Mouse (Mus musculus) limb, embryonic 10.5 days (tissue): ENCODE data around the gene Nt5dc3. TPM values are rescaled to one million over a fixed set of nuclear protein-coding genes. Genes with fewer than 3 reads are reported as not detected.

ENCODE experiments used
- DNase-seq: peaks from one replicate; pipeline ENCODE4 v3.0.0-alpha.2; 2017; ENCODE audit warnings: low spot score
- H3K27ac ChIP-seq: fragments of 300-500 bp; sonication (generic); 2 replicates; pipeline ENCODE4 v1.5.1; 2016; ENCODE audit warnings: mild to moderate bottlenecking
- H3K27me3 ChIP-seq: fragments of 300-500 bp; sonication (generic); 2 replicates; pipeline ENCODE4 v1.6.1; 2016; ENCODE audit warnings: low read depth, mild to moderate bottlenecking; ENCODE audit not compliant: poor library complexity, severe bottlenecking
- H3K36me3 ChIP-seq: fragments of 300-500 bp; sonication (generic); 2 replicates; pipeline ENCODE4 v1.6.1; 2016; ENCODE audit warnings: mild to moderate bottlenecking, moderate library complexity
- H3K4me1 ChIP-seq: fragments of 300-500 bp; sonication (generic); 2 replicates; pipeline ENCODE4 v1.6.1; 2016
- H3K4me3 ChIP-seq: fragments of 300-500 bp; sonication (generic); 2 replicates; pipeline ENCODE4 v1.5.1; 2016; ENCODE audit warnings: mild to moderate bottlenecking, moderate library complexity
- H3K9me3 ChIP-seq: fragments of 300-500 bp; sonication (generic); replicated peaks from 2 replicates; pipeline ENCODE4 v1.6.1; 2016; ENCODE audit warnings: mild to moderate bottlenecking
- WGBS: fragments of 180-500 bp; shearing (Covaris S2); methylation state at CpG from one replicate; pipeline ENCODE4 v1.1.7; 2016; 5-methylcytosine and 5-hydroxymethylcytosine counted together
- polyA plus RNA-seq: library from polyadenylated mRNA; unstranded; fragments of >200 nt; fragmentation: Nextera tagmentation; extraction: Ambion mirVana; gene quantifications from 2 replicates; pipeline ENCODE4 v1.2.1, GENCODE M21; 2016

Nt5dc3 gene
- polyA plus RNA-seq: 0.53 and 0.55 TPM in 2 replicates

DNA sequence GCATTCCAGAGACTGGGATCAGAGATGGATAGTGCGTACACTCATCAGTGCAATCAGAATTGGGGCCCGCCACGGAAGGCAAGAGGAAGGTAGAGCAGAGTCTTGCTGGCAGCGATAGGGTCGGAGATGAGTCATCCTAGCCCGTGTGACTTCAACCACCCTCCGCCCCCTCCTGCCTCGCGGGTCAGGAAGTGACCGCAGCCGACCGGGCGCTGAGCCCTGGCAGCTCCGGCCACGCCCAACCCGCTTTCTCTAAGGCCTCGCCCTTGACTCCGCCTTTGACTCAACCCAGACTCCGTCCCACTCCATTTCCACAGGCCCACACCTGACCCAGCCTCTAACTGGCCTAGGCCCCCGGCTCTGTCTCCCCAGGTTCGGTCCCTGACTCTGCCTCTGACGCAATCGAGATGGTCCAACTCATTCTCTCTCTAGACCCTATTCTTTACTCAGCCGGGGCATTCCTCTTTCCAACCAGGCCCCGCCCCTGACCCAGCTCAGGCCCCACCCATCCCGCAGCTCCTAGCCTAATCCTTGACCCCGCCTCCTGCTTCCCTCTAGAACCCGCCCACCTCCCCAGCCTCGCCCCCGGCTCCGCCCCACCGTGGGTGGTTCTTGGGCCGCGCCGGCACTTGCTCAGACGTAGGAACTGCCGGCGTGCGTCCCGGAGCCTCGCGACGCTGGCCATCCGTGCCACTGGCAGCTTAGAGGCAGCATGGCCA lies at the start of gene Nt5dc3:
Gene Nt5dc3, plus strand, starts transcription at position 608 of the 719 bp plus-strand sequence.
- H3K27me3 ChIP-seq: peaks cover 22% of the 10 kb centered on the region
- peak; percentile 95 for DNase-seq
- no peaks in the 10 kb centered on the region for H3K9me3 ChIP-seq
- H3K4me1 ChIP-seq: peaks cover 48% of the 10 kb centered on the region
- H3K36me3 ChIP-seq: no peaks in the 10 kb centered on the region
- peak within 1 kb of the TSS; percentile 84 for H3K27ac ChIP-seq
- WGBS: under 1% methylated on average over 44 of the region's 44 CpGs
- H3K4me3 ChIP-seq: peak within 1 kb of the TSS; percentile 76

GRCm38 (mm10) chr10:86730823-86731499 lies 47.8 kb upstream of the Nt5dc3 start:
- Histone ChIP-seq H3K4me3 (peak overlapping the region; percentile 55), H3K9me3 (no peaks in the 10 kb centered on the region), H3K27ac (peak overlapping the region; percentile 77), H3K36me3 (no peaks in the 10 kb centered on the region), H3K4me1 (peaks cover 23% of the 10 kb centered on the region), H3K27me3 (0 out of 2 replicates have a peak, but pooled peaks cover 3% of the 10 kb centered on the region)
- WGBS: 10% methylated on average over 22 of the region's 22 CpGs
- DNase-seq: peak; percentile 89

- Histone ChIP-seq H3K9me3 (no peaks in the 10 kb centered on the region), H3K27ac (no peak overlapping the region), H3K27me3 (0 out of 2 replicates have a peak, but pooled peaks cover 3% of the 10 kb centered on the region), H3K4me1 (peaks cover 23% of the 10 kb centered on the region), H3K4me3 (no peak overlapping the region; the same call in 1 of the 2 replicates), H3K36me3 (no peaks in the 10 kb centered on the region)
- DNase-seq: no peak
- WGBS: 78% methylated on average over 2 of the region's 2 CpGs
Observed at GRCm38 (mm10) chr10:86731500-86731863, 47.3 kb upstream of the Nt5dc3 start.

GRCm38 (mm10) chr10:86735036-86735435 lies 43.8 kb upstream of the Nt5dc3 start:
- no peak overlapping the region for H3K27ac ChIP-seq
- H3K27me3 ChIP-seq: 0 out of 2 replicates have a peak, but pooled peaks cover 3% of the 10 kb centered on the region
- WGBS: 85% methylated on average over 4 of the region's 4 CpGs
- DNase-seq: no peak
- no peak overlapping the region for H3K4me3 ChIP-seq
- peaks cover 6% of the 10 kb centered on the region; the same call in 1 of the 2 replicates for H3K4me1 ChIP-seq
- H3K36me3 ChIP-seq: no peaks in the 10 kb centered on the region
- H3K9me3 ChIP-seq: no peaks in the 10 kb centered on the region

DNA sequence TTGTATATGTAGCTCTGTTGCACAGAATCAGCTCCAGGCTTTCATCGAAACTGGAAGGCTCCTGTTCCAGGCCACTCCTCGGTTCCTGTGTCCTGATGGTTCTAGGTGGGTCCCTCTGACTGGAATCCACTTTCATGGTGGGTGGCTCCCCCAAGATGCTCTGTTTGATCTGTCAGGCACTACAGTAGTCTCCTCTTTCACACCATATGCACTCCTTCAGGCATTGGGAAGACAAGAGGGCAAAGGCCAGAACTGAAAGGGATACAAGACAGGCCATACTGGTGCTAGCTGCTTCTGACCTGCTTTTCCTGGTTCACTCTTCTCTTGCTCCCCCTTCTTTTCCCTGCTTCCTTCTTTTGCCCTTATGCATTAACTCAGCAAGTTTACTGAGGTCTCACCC lies 35.9 kb upstream of the Nt5dc3 start:
- 91% methylated on average over 2 of the region's 2 CpGs for WGBS
- no peak overlapping the region for H3K4me3 ChIP-seq
- no peaks in the 10 kb centered on the region for H3K9me3 ChIP-seq
- H3K27ac ChIP-seq: no peak overlapping the region
- no peaks in the 10 kb centered on the region for H3K27me3 ChIP-seq
- no peaks in the 10 kb centered on the region for H3K4me1 ChIP-seq
- no peak for DNase-seq
- H3K36me3 ChIP-seq: no peaks in the 10 kb centered on the region

DNA sequence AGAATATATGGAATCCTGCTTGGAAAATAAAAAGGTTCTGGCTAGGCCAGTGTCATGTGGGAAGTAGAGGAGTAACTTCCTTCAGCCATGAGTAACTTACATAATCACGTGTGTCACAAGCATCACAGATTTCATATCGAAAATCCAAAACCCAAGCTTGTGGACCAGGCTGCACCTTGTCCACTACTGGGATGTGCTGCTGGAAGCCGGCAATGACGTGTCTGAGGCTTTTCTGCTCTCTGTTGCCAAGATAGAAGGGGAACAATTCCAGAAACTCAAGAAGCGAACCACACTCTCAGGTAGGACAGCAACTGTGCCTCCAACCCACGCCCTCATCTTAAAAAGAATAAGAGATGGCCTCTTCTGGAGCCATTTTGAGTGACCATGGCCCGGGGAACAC lies 34.5 kb upstream of the Nt5dc3 start:
- 91% methylated on average over 7 of the region's 7 CpGs for WGBS
- H3K36me3 ChIP-seq: no peaks in the 10 kb centered on the region
- H3K4me1 ChIP-seq: no peaks in the 10 kb centered on the region
- no peaks in the 10 kb centered on the region for H3K9me3 ChIP-seq
- no peak for DNase-seq
- no peaks in the 10 kb centered on the region for H3K27me3 ChIP-seq
- no peak overlapping the region for H3K27ac ChIP-seq
- H3K4me3 ChIP-seq: no peak overlapping the region

DNA sequence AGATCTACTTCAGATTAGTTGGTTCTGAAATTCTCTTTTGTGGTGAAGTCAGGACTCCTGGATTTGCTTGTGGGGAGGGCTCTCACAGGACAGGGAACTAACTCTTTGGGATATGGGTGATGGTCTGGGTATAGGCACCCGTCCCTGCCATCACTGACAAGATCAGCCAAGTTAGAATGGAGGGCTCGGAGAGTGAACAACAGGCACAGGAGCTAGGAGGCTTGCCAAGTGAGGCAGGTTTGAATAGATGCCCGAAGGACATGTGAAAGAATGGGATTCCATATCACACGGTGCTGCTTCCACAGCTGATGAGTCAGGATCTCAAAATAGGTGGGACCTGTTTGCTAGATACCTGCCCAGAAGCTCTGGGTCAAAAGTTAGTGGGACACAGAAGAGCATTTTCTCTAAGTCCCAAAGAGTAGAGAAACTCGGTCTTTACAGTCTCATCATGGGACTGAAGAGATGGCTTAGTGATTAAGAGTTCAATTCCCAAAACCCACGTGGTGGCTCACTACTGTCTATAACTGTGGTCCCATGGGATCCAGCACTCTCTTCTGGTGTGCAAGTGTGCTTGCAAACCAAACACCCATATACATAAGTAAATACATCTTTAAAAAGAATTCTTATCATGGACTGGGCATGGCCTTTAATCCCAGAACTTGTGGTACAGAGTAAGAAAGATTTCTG lies 22.8 kb upstream of the Nt5dc3 start:
- WGBS: 90% methylated on average over 6 of the region's 6 CpGs
- Histone ChIP-seq H3K4me1 (peaks cover under 1% of the 10 kb centered on the region; the same call in 1 of the 2 replicates), H3K27me3 (no peaks in the 10 kb centered on the region), H3K36me3 (no peaks in the 10 kb centered on the region), H3K27ac (no peak overlapping the region), H3K4me3 (no peak overlapping the region), H3K9me3 (no peaks in the 10 kb centered on the region)
- peak; percentile 5 for DNase-seq

DNA sequence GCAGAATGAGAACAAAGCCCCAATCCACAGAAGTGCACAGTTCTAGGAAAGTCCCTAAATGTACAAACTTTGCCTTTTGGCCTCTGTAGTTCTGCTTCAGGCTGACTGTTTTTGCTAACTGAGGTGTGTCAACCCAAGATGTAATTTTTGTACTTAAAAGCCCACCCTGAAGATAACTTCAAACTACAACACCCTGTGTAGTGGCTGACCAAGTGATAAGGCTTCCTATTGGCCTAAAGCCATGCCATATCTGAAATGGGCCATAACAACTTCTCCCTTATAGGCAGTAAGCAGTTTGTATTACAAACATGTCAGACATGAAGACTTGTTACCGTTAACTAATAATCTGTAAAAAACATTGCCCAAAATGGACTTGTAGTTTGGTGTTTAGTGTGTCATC lies 21.1 kb upstream of the Nt5dc3 start:
- DNase-seq: no peak

DNA sequence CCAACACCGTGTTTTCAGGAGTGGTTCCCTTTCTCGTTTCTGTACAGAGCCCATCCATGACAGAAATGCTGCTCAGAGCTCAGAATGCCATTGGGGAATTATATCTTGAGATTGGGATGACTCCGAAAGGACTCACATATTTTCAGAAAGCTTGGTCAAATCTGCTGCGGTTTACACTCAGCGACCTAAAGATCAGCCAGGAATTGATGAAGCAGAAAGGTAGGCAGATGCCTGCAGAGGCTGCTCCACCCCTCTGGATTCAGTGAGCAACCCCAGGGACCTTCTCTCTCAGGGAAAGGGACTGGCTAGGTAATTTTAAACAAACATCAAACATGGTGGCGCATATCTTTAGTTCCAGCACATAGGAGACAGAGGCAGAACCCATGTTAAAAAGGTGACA lies 20.6 kb upstream of the Nt5dc3 start:
- Histone ChIP-seq H3K4me3 (no peak overlapping the region), H3K27ac (no peak overlapping the region), H3K36me3 (no peaks in the 10 kb centered on the region), H3K4me1 (peaks cover 15% of the 10 kb centered on the region), H3K9me3 (no peaks in the 10 kb centered on the region), H3K27me3 (no peaks in the 10 kb centered on the region)
- WGBS: 96% methylated on average over 6 of the region's 6 CpGs
- DNase-seq: peak; percentile 13

More for the DNA sequence above, 21.1 kb upstream of the Nt5dc3 start:
- Histone ChIP-seq H3K4me3 (no peak overlapping the region), H3K9me3 (no peaks in the 10 kb centered on the region), H3K4me1 (peaks cover 15% of the 10 kb centered on the region), H3K27me3 (no peaks in the 10 kb centered on the region), H3K27ac (no peak overlapping the region), H3K36me3 (no peaks in the 10 kb centered on the region)
- 100% methylated on average over 1 of the region's 1 CpGs for WGBS

DNA sequence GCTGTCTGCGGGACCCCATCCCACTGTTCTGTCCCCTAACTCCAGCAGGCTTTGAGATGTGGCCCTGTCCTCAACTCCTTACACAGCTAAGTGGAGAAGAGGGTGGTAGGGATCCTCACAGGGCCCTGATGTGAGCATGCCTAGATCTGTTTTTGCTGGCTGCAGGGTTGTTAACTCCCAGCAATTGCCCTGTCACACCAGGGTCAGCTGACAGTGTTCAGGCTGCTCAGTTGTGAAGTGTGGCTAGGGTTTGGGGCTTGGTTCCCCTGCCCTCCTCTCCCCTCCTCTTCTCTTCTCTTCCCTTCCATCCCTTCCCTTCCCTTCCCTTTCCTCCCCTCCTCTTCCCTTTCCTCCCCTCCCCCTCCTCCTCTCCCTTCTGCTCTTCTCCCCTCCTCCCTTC lies 17.6 kb upstream of the Nt5dc3 start:
- no peaks in the 10 kb centered on the region for H3K9me3 ChIP-seq
- peaks cover 15% of the 10 kb centered on the region for H3K4me1 ChIP-seq
- 89% methylated on average over 1 of the region's 1 CpGs for WGBS
- DNase-seq: peak; percentile 27
- H3K4me3 ChIP-seq: no peak overlapping the region
- no peaks in the 10 kb centered on the region for H3K36me3 ChIP-seq
- 0 out of 2 replicates have a peak overlapping the region, but pooled peaks have one; percentile 16 for H3K27ac ChIP-seq
- H3K27me3 ChIP-seq: no peaks in the 10 kb centered on the region

DNA sequence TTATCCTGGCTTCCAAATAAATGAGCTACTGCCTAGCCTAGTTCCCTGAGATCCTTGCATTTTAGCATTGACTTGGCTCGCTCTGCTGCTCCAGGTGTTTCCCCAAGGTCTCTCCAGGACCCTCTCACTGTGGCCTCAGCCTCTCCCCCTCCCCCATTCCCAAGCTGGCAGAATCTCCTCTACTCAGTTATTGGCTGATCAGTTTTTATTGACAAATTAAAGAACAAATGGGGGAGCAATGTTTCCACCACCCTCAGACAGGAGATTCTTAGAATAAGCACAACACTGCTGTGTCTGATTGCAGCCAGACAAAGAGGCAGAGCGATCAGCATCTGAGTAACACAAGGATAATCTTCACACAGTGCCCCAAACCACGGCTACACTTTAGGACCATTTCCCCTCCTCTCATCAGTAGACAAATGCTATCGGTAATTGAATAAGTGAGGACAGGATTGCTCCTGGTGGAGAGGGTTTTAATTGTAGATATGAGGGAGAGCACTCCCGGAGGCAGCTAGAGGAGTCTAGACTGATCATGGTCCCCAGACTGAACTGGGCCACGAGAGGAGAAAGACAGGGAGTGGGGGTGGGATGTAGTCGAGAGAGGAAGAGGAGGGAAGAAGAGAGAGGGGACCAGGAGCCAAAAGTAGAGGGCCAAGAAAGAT lies 17.0 kb upstream of the Nt5dc3 start:
- no peak overlapping the region for H3K4me3 ChIP-seq
- 0 out of 2 replicates have a peak overlapping the region, but pooled peaks have one; percentile 25 for H3K27ac ChIP-seq
- no peaks in the 10 kb centered on the region for H3K36me3 ChIP-seq
- H3K27me3 ChIP-seq: no peaks in the 10 kb centered on the region
- H3K4me1 ChIP-seq: peaks cover 15% of the 10 kb centered on the region
- no peaks in the 10 kb centered on the region for H3K9me3 ChIP-seq
- DNase-seq: peak; percentile 28
- WGBS: 37% methylated on average over 7 of the region's 7 CpGs

- Histone ChIP-seq H3K36me3 (no peaks in the 10 kb centered on the region), H3K27ac (0 out of 2 replicates have a peak overlapping the region, but pooled peaks have one; percentile 25), H3K9me3 (no peaks in the 10 kb centered on the region), H3K4me1 (peaks cover 15% of the 10 kb centered on the region), H3K27me3 (no peaks in the 10 kb centered on the region), H3K4me3 (no peak overlapping the region)
- WGBS: 52% methylated on average over 3 of the region's 3 CpGs
- no peak for DNase-seq
Observed at GRCm38 (mm10) chr10:86762384-86762730, 16.4 kb upstream of the Nt5dc3 start.
